In the genomic region with DNA sequence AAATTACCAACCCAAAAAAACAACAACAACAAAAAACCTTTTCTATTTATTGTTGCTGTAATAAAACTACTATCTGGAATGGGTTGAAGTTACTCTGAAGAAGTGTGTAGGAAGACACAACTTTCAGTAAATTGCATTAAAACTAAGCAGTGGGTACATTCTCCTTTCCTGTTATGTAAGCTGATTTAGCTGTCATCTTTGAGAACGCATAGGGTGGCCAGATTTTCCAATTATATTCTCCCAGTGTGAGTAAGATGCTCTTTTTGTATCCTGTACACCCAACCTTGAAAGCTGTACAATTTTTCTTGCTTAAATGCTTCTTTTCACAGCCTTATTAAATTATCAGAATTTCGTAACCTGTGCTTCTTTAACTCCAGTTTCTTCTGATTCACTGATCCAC, we compare ENCODE assay signal across 19 mouse cellular contexts. TPM values are rescaled to one million over a fixed set of nuclear protein-coding genes. Genes with fewer than 3 reads are reported as not detected.
"Had no signal": no experiment of that assay in that cellular context is flagged by ENCODE, and none has a peak within 500 bp of the region (broad histone marks: within the 10 kb centered on the region; RNA-seq: fewer than 3 reads in every experiment).

No protein-coding gene starts in this region.

- H3K4me2 ChIP-seq: neural tube, embryonic 13.5 days; neural tube, embryonic 15.5 days; stomach, embryonic 15.5 days had no signal

- H3K27ac ChIP-seq: neural tube, embryonic 13.5 days; neural tube, embryonic 15.5 days; stomach, embryonic 15.5 days; stomach, postnatal 0 days had no signal

- H3K9ac ChIP-seq: neural tube, embryonic 13.5 days; neural tube, embryonic 15.5 days; stomach, embryonic 15.5 days had no signal

- DNase-seq: retina, postnatal 1 day; right cerebral cortex, adult 18-20 months; right cerebral cortex, postnatal 14 days; right cerebral cortex, postnatal 25 days; right cerebral cortex, postnatal 4 days; spleen, adult 18-20 months; thymus, adult 18-20 months; thymus, adult 2 months; thymus, postnatal 14 days; thymus, postnatal 25 days; thymus, postnatal 36 days; thymus, postnatal 4 days had no signal

- H3K27me3 ChIP-seq: neural tube, embryonic 13.5 days; neural tube, embryonic 15.5 days; stomach, embryonic 15.5 days had no signal

- H3K36me3 ChIP-seq: neural tube, embryonic 13.5 days; neural tube, embryonic 15.5 days; stomach, embryonic 15.5 days had no signal

- H3K9me3 ChIP-seq: neural tube, embryonic 13.5 days; neural tube, embryonic 15.5 days; stomach, embryonic 15.5 days had no signal

- H3K4me3 ChIP-seq: neural tube, embryonic 13.5 days; neural tube, embryonic 15.5 days; stomach, embryonic 15.5 days had no signal

- H3K4me1 ChIP-seq: neural tube, embryonic 13.5 days; neural tube, embryonic 15.5 days; stomach, embryonic 15.5 days had no signal

RNA-seq across cellular contexts. Expression of a gene that starts 26.1 kb away (rescaled TPM):
- total RNA-seq: neutrophil, adult 5-6 weeks had no signal
- polyA plus RNA-seq: small intestine, adult 2 months; spleen, adult 2 months; thymus, adult 2 months had no signal
